Mouse (Mus musculus) urinary bladder, adult 18-20 months (tissue): ENCODE results near the gene Zmat3.

Experiments
- DNase-seq, 2 experiments: peaks; one replicate each; pipeline ENCODE4 v3.0.0; 2022; ENCODE audit warnings: low spot score in 2 of 2, mixed read lengths in 2 of 2

Zmat3 gene

DNA sequence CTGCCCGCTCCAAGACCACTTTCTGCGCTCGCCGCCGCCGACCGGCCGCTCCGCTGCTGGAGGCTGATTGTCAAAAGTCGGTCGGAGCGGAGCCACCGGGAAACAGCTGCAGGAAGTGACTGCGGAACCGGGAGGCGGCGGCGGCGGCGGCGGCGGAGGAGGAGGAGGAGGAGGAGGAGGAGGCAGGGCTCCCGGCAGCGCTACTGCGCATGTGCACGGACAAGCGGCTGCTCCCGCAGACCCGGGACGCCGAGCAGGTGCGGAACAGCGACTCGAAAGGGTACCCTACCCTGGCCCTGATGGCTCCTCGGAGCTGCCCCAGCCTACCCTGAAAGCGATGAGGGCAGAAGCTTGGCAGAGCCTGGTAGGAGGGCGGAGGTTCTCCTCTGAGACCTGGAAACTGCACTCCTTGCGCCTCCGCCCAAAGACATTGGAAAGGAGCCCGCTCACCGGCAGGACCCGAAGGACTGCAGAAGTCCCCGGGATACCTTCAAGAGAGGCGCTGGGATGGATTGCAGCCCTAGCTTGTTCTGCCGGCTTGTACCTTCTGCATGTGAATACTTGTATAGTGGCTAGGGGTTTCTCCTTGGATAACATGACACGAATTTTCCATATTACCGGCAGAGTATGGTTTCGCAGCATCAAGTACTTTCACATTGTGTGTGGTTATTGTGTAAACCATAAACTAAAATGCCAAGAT, at the start of gene Zmat3:
Gene Zmat3 (minus strand): TSS at position 469 of the 700 bp plus-strand sequence.
- peak; percentile 80 to 82 for DNase-seq

DNA sequence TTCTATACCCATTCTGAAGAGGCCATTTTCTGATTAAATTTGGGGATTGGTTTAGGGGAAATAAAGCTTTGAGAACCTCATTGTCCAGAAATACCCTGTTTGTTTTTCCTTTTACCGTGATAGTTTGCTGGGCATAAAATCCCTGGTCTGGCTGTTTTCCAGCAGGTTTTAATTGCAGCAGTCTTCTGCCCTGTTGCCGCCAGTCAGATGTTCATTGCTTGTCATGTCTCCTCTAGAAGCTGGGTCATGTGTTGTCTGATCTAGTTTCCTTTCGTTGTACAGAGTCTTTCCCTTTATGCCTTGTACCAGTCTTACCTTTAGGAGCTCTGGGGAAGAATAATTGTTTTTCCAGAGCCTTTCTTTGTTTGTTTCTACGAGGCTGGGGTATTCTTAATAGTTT, 48.6 kb upstream of the Zmat3 start:
- DNase-seq = no peak

DNA sequence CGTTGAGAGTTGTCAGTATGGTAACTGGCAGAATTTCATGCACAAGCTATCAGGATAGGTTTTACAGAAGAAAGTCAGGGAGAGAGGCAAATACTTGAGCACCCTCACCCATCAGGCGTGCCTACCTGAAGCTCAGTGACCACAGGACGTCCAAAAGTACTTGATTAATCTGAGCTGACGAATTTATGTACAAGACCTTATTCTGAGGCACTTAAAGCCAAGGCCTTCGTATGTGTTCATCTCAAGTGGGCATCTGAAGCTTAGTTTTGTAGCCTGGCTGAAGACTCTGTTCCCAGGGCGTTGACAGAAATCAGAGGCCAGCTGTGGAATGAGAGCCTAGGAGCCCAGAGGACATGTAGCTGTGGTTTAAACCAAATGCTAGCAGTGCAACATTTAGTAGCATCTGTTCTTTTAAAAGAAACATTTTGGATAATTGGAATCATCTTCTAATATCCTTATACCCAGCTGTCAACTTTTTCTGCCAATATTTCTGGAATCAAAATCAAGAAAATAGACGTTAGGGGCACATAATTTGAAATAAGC, 46.8 kb upstream of the Zmat3 start:
- DNase-seq = no peak

DNA sequence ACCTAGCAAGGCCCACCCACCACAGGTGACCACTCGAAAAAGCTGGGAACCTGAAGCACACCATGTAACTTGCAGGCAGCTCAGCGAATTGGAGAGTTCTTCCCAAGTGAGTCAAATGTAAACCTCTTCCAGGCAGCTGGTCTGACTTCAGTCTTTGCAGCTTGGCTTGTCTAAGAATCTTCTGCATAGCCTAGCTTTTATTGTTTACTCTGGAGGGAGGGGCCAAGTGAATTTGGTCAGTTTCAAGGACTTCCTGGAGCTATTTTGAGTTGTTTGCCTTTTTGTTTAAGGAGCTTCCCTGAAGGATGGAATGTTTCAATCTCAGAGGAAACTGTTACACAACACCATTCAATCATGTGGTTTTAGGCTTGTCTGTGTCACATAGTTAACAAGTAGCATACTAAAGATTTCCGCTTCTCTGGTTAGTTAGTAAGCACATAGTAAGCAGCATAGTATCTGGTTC, 43.0 kb upstream of the Zmat3 start:
- DNase-seq = no peak

DNA sequence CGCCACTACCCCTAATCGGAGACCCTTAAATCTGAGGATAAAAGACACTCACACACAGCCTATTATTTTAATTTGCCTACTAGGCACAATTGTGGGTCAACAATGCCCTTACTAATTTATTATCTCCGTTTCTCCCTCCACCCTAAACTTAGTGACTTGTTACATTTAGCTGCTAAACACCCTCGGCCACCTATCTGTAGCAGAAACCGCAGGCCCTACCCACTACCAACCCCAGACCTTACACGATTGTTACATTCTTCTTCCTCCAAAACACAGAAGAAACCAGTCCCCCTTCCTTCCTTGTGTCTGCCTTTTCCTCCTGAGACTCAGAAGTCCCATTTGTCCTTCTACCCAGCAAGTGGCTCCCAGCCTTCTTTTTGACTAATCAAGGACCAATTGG, 41.0 kb upstream of the Zmat3 start:
- DNase-seq = no peak

DNA sequence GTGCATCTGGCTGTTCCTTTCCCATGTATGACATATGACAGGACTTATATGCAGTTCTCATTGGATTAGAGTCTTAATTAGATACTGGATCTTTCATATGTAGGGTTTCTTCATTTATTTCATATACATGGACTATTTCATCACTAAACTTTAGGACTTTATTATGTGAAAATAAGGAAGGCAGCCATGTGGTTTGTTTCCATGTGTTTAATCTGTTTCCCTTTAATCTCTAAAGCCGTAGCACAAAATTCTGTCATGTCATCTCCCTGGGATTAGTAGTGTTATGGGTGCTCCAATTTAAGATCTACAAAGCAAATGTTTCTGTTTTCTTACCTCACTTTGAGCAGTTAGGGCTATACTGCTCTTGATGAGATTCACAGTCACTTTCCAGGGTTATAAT, 39.9 kb upstream of the Zmat3 start:
- DNase-seq = no peak

DNA sequence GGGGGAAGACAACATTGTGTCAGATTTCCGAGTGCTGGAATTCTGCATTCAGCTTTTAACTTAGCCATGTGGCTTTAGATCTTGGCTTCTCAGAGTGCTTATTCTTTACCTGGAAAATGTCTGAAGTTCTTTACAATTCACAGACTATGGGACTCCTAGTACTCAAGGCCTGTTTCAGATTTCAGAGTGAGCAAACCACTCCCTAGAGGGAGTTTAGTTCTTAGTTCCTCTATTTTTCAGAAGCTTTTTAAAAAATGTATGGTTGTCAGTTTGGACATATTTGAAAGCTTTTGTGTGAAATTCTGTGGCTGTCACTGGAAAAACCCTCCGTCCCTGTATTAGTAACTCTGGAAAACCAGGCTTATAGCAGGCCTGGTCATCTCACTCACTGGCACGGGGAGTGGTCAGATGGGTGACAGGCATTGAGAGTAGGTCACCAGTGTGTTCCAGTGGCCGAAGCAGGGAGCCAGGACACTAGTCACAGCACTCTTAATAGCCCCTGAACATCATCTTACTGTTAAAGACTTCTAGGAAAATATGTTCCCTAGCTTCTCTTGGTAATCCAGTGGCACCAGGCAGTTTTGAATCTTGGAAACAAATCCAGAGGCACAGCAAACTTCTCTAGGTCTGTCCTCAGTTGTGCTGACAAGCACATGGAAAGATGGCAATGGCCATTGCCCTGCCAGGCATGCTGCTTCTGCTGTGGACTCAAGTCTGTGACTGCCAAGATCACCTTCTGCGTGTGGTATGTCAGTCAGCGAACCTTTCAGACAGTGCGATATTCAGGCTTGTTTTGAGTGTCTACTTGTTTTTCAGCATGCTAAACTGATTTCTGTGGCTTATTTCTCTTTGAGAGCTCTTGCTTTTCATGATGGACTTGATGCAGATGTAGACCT, 37.4 kb upstream of the Zmat3 start:
- no peak for DNase-seq

DNA sequence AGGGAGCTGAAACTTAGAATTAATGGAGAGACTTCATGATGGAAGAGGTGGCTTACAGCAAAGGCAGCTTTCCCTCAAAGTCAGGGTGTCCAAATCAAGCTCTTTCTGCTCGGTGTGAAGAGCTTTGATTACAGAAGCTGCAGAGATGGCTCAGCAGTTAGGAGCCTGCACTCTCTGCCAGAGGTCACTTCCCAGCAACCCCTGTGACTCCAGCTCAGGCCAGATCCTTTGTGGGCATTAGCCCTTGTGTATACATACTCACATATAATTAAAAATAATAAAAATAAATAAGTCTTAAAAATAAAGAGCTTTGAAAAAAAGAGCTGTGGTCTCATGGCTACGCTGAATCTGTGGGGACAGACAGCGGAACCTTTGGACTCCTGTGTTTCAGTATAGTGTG, 35.8 kb upstream of the Zmat3 start:
- no peak for DNase-seq

DNA sequence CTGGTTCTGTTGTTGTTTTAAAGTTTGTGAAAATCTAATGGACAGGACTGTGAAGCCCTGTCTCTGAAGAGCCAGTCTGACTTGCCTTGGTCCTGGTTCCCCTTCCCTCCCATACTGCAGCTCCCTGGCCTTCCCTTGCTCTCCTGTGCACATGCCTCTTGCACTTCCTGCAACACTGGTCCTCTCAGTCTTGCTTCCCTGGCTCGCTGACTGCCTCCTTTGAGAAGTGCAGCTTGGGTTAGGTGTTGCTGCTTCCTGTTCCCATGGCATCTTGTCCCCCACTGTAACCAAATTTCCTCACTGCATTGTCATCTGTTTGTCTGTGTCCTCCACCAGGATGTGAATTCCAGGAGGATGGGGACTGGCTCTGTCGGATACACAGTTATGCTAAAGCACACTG, 34.1 kb upstream of the Zmat3 start:
- DNase-seq = no peak

DNA sequence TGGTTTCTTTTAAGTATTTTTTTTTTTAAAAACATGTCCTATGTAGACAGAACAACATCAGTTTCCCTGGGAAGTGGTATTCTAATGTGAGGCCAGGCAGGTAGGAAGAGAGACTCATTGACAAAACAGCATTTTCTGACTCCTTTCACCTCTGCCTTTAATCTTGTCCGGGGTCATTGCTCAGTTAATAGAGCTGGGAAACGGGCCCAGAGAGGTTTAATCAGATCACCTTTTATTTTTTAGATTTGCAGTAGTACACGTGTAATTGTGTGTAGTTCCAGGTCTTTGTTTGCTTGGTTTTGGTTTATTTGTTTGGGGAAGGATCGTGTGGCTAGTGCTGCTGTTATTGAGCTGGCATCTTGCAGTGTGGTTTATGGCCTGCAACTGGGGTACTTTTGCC, 33.6 kb upstream of the Zmat3 start:
- no peak for DNase-seq

DNA sequence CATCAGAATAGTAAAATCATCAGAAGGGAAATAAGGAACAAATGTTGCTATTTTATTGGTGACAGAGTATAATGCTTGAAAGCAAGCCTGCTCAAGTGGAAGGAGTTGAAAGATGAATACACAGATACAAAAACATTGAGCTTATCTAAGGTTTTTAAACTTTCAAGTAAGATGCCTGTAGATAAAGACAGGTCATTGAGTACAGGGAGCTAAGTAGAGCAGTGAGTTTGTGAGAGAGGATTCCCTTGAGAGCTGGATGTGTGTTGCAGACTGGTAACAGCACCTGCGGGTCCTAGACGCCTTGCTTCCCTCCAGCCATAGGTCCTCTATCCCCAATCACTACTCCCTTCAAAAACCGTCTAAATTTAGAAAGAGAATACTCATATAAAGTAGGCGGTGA, 32.8 kb upstream of the Zmat3 start:
- no peak for DNase-seq

DNA sequence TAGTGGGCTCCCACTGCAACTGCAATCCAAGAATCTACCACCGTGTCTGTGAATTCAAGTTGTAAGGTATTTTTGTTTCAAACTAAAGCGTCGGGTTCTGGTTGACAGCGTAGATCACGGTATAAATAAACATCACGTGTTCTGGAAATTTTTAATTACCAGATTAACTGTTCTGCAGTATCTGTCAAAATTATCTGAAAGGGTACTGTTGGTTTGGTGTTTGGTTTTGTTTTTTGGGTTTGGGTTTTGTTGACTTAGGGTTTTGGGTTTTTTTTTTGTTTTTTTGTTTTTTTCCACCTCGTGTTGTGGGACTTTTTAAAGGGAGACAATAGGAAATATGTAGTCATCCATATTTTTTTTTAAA, 32.3 kb upstream of the Zmat3 start:
- no peak for DNase-seq

DNA sequence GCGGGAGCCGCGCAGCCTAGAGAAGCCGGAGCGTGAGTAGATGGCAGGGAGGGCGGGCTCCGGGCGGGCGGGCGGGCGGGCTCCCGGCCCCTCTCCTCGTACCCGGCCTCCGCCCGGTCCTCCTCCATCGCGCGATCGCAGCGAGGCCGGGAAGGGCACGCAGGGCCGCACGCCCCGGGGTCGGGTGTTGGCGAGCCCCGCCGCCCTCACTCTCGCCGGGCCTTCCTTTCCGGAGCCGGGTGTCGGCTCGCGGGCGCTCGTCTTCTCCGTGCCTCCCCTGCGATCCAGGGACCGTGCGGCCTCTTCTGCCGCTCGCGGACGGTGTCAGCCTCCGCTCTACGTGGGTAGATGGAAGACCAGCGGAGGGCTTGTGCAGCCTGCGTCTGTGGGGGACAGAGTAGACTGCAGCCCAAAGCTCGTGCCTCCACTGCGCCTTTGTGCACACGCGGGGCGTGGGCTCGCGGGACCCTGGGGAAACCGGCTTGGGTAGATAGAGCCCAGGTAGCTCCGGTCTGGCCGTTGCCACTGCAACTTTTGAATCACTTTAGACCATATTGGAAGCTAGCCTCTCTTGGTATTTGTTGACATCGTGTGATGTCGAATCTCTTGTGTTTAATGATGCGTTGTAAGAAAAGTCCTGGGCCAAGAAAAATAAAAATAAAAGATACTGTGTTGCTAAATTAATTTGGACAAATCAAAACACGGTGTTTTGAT, 31.8 kb upstream of the Zmat3 start, which contains the start of gene Pik3ca:
Gene Pik3ca (plus strand): TSS at position 211 of the 714 bp plus-strand sequence.
- DNase-seq = peak; percentile 26 to 62

DNA sequence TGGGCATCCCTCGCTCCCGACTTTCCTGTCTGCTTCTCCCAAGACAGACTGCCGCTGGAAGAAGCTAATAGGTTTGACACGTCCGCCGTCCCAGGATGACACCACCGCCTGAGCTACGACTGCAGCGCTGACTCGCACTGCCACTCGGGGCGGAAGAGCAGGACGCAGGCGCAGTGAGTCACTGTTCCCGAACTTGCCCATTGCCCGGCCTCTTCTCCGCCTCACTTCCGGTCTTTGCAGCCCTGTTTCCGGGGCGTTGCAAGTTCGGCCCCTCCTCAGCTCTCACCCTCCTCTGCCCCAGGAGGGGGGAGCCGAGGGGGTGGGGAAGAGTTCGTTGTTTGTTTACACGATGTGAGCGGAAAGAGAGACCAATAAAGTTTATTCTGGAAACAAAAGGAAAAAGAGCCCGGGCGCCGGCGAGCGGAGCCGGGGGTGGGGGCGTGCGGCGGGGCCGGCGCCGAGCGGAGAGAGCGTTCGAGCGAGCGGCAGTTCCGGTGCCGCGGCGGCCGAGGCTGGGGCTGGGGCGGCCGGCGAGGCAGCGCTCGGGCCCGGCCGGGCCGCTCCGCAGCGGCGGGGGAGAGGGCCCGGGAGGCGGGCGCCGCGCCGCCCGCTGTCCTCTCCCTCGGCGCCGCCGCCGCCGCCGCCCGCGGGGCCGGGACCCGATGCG, 31.1 kb upstream of the Zmat3 start:
- DNase-seq = peak; percentile 96 to 98

DNA sequence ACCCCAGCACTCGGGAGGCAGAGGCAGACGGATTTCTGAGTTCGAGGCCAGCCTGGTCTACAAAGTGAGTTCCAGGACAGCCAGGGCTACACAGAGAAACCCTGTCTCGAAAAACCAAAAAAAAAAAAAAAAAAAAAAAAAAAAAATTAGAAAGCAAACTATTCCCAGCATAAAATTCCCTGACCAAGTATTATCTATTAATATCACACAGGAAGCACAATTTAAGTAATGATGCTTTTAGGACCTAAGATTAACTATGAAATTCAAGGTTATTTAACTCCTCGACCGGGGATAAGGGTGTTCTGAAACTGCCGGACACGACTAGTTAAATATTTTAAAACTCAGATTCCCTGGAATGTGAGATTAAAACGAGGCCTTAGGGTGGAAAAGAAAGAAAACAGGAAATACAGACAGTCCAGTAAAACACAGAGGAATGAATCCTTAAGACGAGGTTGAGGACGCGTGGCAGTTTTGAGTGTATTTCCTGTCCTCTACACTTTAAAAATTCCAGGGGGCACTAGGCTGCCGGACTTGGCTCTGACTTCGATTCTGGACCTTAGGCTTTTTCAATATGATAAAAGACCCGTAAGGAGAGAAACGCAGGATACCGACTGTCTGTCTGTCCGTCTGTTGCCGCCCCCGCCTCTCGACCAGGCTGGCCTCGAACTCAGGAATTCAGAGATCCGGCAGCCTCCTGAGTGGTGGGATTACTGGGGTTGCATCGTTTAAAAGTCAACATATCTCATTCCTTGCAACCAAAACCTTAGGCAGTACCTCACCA, 30.1 kb upstream of the Zmat3 start:
- DNase-seq = peak in 1 of 2 experiments; percentile 37

DNA sequence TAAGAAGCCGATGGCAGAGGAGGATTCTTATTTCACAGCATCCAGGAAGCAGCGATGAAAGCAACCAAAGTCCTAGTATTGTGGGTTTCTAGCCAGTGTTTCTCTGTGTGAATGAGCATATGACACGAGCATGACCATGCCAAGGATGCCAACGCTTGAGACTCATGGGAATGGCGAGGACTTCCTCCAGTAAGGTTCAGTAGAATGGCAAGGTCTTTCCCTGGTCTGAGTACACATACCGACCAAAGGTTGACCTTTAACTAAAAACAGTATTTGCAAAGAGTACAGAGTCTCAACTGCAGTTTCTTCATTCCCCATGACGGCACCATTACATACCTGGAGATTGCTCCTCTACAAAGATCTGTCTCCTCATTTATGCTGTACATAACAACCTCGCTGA, 28.2 kb upstream of the Zmat3 start:
- no peak for DNase-seq

DNA sequence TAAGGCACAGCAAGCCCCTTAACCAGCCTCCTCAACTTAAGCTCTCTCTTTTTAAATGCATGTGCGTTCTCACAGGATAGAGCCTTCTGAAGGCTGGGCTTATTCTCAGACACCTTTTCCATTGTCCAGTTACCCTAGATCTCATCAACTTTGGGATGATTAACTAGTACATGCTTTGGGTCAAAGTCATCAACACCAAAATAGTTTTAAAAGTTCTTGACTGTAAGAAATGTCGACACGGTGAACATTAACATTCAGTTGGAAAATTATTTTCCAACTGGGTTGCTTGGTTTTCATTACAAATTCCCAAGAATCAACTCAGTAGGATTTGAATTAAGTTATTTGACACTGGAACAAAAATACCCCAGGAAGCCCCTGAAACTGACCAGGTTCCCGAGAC, 27.0 kb upstream of the Zmat3 start:
- DNase-seq = no peak

DNA sequence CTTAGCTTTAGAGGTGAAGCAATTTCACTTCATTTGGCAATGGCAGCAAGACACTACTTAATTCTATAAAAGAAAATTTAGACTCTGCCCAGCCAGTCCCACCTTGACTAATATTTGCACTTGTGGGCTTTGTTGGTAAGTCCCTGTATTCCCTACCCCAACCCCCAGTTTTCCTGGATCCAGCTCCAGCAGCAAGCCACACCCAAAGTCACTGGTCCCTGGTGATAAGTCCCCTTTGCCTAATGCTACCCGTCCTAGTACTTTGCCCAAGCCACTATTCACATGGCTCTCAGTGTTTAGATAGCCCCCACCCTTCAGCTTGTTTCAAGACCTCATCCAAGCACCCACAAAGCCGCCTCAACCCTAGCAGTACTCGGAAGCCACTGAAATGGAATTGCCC, 15.7 kb upstream of the Zmat3 start:
- DNase-seq = no peak

DNA sequence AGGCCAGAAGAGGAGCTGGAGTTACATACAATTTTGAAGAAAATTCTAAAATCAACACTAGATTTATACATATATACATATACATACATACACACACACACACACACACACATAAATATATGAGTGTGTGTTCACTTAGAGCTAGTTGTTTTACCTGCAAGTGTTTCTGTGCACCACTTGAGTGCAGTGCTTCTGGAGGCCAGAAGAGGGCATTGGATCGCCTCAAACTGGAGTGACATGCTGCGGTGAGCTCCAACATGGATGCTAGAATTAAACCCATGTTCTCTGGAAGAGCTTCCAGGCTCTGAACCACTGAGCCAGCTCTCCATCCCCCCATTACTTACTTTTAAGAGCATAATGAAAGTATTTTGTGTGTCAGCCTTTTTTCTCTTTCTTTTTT, 14.1 kb upstream of the Zmat3 start:
- DNase-seq = no peak

DNA sequence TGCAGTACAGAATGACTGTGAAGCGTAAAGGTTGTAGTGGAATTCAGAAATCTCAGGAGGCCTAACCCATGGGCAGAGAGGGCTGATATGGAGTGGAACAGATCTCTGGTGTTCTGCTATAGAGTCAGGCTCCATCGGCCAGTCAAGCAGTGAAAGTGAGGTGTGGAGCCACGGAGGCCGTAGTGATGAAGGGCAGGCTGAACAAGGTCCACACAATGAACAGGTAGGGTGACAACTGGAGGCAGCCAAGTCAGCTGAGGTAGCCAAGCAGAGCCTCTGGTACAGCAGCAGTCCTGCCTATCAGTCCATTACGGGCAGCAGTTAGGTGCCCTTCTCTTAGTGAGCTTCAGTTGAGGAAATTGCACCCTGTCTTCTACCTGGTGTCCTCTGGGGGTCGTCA, 7.4 kb upstream of the Zmat3 start:
- no peak for DNase-seq

DNA sequence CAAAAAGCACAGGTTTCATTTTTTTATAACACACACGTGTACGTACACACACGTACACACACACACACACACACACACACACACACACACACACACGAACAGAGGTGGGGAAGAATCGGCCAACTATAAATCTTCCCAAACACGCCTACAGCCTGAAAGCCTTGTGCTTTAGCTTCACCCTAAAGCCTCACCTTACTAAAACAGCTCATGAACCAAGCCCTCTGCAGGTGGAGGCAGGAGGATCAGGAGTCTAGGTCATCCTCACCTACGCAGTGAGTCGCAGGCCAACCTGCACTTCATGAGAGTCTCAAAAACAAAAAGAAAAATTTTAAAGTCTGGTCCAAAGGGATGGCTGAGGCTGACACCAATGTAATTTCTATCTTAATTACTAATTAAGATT, 6.7 kb upstream of the Zmat3 start:
- DNase-seq = no peak
